In genomic region chr7:142525342-142526178, GRCm38 (mm10) we compare ENCODE assay signal across 9 mouse cellular contexts. TPM values are rescaled to one million over a fixed set of nuclear protein-coding genes. Genes with fewer than 3 reads are reported as not detected.
A peak's percentile ranks its signal among the peaks of the same experiment; 100 is the strongest.
DNase-seq lines count a peak whose midpoint lies in the region; ATAC-seq lines count a peak whose summit lies in the region.
"Had no signal": no experiment of that assay in that cellular context is flagged by ENCODE, and none has a peak within 500 bp of the region (broad histone marks: within the 10 kb centered on the region; RNA-seq: fewer than 3 reads in every experiment).

No protein-coding gene starts in this region.

- H3K4me2 ChIP-seq in kidney, embryonic 16.5 days (replicated peaks; ENCODE audit: low read depth, low read length), result no peak overlapping the region
- H3K4me2 ChIP-seq in embryonic facial prominence, embryonic 12.5 days (replicated peaks), result no peak overlapping the region

- ATAC-seq in kidney, embryonic 16.5 days (ENCODE audit: low FRiP score, low TSS enrichment), result peak; percentile 83
- peak; percentile 57 for ATAC-seq in embryonic facial prominence, embryonic 12.5 days (ENCODE audit: insufficient number of reproducible peaks, insufficient read depth, low FRiP score, low TSS enrichment)

- peak overlapping the region; percentile 54 for H3K9ac ChIP-seq in kidney, embryonic 16.5 days (replicated peaks; ENCODE audit: low read length)
- 0 out of 2 replicates have a peak overlapping the region, but pooled peaks have one; percentile 2 for H3K9ac ChIP-seq in embryonic facial prominence, embryonic 12.5 days

- peaks cover 56% of the 10 kb centered on the region for H3K4me1 ChIP-seq in kidney, embryonic 16.5 days (ENCODE audit: insufficient read depth, low read length)
- H3K4me1 ChIP-seq in embryonic facial prominence, embryonic 12.5 days, result peaks cover 44% of the 10 kb centered on the region

- no peak overlapping the region for H3K4me3 ChIP-seq in kidney, embryonic 16.5 days (ENCODE audit: low read length)
- H3K4me3 ChIP-seq in embryonic facial prominence, embryonic 12.5 days, result no peak overlapping the region
- H3K4me3 ChIP-seq: megakaryocyte, embryonic 14.5 days had no signal

- H3K27ac ChIP-seq in kidney, embryonic 16.5 days (ENCODE audit: low read length), result peak overlapping the region; percentile 94
- peak overlapping the region; percentile 91 for H3K27ac ChIP-seq in embryonic facial prominence, embryonic 12.5 days

- intact Hi-C loops in heart, postnatal 25 days (cut with DNase I), result no loop called here

- 21% methylated on average over 13 of the region's 13 CpGs for WGBS in kidney, embryonic 16.5 days
- 22% methylated on average over 13 of the region's 13 CpGs for WGBS in embryonic facial prominence, embryonic 12.5 days

- H3K27me3 ChIP-seq in kidney, embryonic 16.5 days (ENCODE audit: insufficient read depth, low read length), result no peaks in the 10 kb centered on the region
- no peaks in the 10 kb centered on the region for H3K27me3 ChIP-seq in embryonic facial prominence, embryonic 12.5 days

- DNase-seq in kidney, postnatal 10 days, result no peak
- DNase-seq in heart, postnatal 25 days (ENCODE audit: low spot score), result peak; percentile 21
- DNase-seq in lung, postnatal 14 days, result peak; percentile 15
- DNase-seq in adrenal gland, postnatal 4 days (ENCODE audit: low spot score in 2 of 2), result no peak
- DNase-seq in layer of hippocampus, adult 18-20 months (ENCODE audit: low spot score in 2 of 2), result no peak
- DNase-seq in thymus, postnatal 25 days, result no peak

- no peaks in the 10 kb centered on the region for H3K36me3 ChIP-seq in kidney, embryonic 16.5 days (ENCODE audit: insufficient read depth, low read length)
- H3K36me3 ChIP-seq in embryonic facial prominence, embryonic 12.5 days, result no peaks in the 10 kb centered on the region

- H3K9me3 ChIP-seq in kidney, embryonic 16.5 days (ENCODE audit: low read length), result no peaks in the 10 kb centered on the region
- no peaks in the 10 kb centered on the region for H3K9me3 ChIP-seq in embryonic facial prominence, embryonic 12.5 days
- H3K9me3 ChIP-seq: megakaryocyte, embryonic 14.5 days had no signal

RNA-seq across cellular contexts. Expression of gene Mrpl23, which starts 6.9 kb away (rescaled TPM):
- polyA plus RNA-seq in kidney, embryonic 16.5 days (2015; fragmentation: Nextera tagmentation; extraction: Ambion mirVana), result 24.4 and 24.6 TPM in 2 replicates
- polyA plus RNA-seq in embryonic facial prominence, embryonic 12.5 days (2016; fragmentation: Nextera tagmentation; extraction: Ambion mirVana), result 19.8 and 32.6 TPM in 2 replicates
- 10 to 100 TPM; 16.1 to 39.0 TPM for total RNA-seq in heart, postnatal 25 days (2021)
- 1 to 10 TPM; 8.2 to 9.5 TPM for total RNA-seq in adrenal gland, postnatal 4 days (2021)
- total RNA-seq in layer of hippocampus, adult 18-20 months (2021), result 1 to 10 TPM; 6.8 to 8.4 TPM

RNA-seq across cellular contexts. Expression of gene Tnnt3, which starts 26.9 kb away (rescaled TPM):
- polyA plus RNA-seq in kidney, embryonic 16.5 days (2015; fragmentation: Nextera tagmentation; extraction: Ambion mirVana), result 14.2 and 17.2 TPM in 2 replicates
- 4.6 and 6.9 TPM in 2 replicates for polyA plus RNA-seq in embryonic facial prominence, embryonic 12.5 days (2016; fragmentation: Nextera tagmentation; extraction: Ambion mirVana)
- total RNA-seq in heart, postnatal 25 days (2021), result 1 to 10 TPM in 1 of 2 experiments, not detected in 1; 2.0 TPM
- total RNA-seq in adrenal gland, postnatal 4 days (2021), result 100 to 1,000 TPM; 118 to 299 TPM
- total RNA-seq in layer of hippocampus, adult 18-20 months (2021), result not detected

Comparison
In these comparisons a context has a peak if more than half of its experiments do, and no peak if none do; other contexts are left out.
1. DNase-seq: peak in heart, postnatal 25 days (single experiment) and lung, postnatal 14 days (single experiment); none in kidney, postnatal 10 days (single experiment), adrenal gland, postnatal 4 days (0 of 2), layer of hippocampus, adult 18-20 months (0 of 2) and thymus, postnatal 25 days (single experiment).
2. RNA of gene Tnnt3, which starts 26.9 kb away (total RNA-seq): 118 to 299 TPM in adrenal gland, postnatal 4 days; 2.0 TPM in heart, postnatal 25 days and not detected in layer of hippocampus, adult 18-20 months; every median in the first group is over 10 times any median in the second.